Mouse (Mus musculus): ENCODE measurements around the gene Tapbp. TPM values are rescaled to one million over a fixed set of nuclear protein-coding genes. Genes with fewer than 3 reads are reported as not detected.

Gene Tapbp
- polyA plus RNA-seq, 1 experiment = 389 TPM

DNA sequence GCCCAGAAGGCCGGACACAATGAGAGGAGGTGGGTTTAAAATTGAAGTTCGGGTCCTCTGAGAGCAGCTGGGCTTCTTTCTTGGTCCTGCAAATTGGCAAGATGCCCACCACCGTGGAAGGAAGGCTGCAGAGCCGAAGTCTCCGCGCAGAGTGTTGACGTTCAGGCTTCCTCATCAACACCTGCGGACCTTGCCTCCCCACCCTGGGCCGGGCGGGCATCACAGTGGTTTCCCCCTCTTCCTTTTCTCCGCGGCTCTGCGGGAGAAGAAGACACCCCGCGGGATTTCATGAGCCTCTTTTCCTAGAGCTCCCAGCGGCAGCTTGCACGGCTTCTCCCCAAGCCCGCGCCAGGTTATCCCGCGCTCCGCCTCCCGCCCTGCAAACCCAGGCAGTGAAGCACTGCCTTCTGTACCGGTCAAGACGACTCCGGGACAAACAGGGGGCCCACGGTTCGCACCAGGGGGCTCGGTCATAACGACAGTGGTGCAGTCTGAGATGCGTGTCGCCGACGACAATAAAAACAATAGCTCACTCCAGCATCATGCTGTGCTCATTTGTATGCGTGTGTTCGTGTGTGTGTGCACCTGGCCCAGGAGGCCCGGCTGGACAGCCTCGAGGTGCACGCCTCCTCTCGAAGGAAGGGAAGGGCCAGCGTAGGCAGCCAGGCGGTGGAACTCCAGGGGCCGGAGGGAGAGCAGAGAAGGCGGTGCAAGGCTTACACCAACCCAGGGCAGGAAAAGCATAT, 7.2 kb upstream of the Tapbp start:
- Histone ChIP-seq H3K4me3 (ENCODE audit: insufficient read depth, low read length) (peak overlapping the region; percentile 74), H3K27ac (ENCODE audit: insufficient read depth, low read depth, low read length) (peak overlapping the region; percentile 40), H3K4me1 (ENCODE audit: control insufficient read depth, insufficient read depth, low read length) (peaks cover 12% of the 10 kb centered on the region)
- no peak for TF ChIP-seq POLR2A (IDR thresholded peaks at IDR 0.05; ENCODE audit: borderline replicate concordance, low read depth, low read length)
- no peak for TF ChIP-seq CTCF (IDR thresholded peaks at IDR 0.05; ENCODE audit: low read depth, low read length)

DNA sequence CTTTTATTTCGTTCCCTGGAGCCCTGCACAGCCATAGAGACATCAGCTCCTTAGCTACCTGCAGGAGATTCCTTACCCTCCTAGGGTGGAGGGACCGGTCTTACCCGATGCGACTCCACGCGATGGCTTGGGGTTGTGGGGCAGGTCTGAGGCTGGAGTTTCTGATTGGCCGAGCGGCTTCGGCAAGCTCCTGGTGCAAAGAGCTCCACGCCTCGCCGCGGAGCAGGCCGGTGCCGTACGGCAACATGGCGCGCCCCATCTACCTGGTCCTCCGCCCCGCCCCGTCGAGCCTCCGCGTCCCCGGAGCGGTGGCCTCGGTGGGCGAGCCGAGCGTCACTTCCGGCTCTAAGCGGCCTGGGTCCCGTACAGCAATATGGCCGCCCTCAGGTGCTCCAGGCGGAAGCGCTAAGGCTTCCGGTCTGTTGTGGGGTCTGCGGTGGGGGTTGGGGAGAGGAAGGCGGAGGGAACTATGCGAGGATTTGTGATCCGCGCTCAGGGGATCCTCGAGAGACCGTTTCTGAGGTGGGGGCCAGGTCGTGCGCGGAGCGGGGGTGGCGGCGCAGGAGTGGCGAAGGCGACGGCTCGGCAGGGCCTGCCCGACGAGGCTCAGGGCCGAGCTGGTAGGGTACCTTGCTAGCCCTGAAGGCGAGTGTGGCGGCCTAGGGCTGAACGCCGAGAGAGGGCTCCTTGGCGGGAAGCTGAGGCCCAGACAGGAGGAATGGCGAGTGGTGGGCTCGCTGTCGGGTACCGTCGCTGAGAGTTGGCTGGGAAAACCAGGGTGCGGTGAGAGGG, 6.4 kb upstream of the Tapbp start, which contains the start of gene Daxx:
Gene Daxx, plus strand, starts transcription at position 338 of the 792 bp plus-strand sequence.
- H3K4me1 ChIP-seq (ENCODE audit: control insufficient read depth, insufficient read depth, low read length) = peaks cover 6% of the 10 kb centered on the region
- TF ChIP-seq POLR2A (IDR thresholded peaks at IDR 0.05; ENCODE audit: borderline replicate concordance, low read depth, low read length) = no peak
- no peak for TF ChIP-seq CTCF (IDR thresholded peaks at IDR 0.05; ENCODE audit: low read depth, low read length)
- H3K27ac ChIP-seq (ENCODE audit: insufficient read depth, low read depth, low read length) = peak within 1 kb of the TSS; percentile 82
- H3K4me3 ChIP-seq (ENCODE audit: insufficient read depth, low read length) = peak within 1 kb of the TSS; percentile 96

DNA sequence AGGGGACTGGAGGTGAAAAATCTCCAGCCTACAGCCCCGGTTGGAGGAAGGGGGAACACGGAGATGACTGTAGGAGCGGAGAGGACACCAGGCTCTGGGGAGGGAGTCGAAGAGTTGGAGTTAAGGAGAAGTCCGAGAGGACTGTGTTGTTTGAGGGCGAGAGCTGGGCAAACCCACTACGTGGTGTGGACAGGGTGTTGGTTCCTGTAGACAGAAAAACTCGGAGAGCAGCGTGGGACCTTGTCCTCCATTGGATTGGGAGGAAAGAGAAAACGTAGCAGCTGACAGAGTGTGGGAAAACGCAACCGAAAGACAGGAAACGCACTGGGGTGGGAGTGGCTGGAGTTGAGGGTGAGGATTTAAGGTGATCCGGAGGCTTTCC, 5.8 kb upstream of the Tapbp start:
- Histone ChIP-seq H3K27ac (ENCODE audit: insufficient read depth, low read depth, low read length) (peak overlapping the region; percentile 82), H3K4me3 (ENCODE audit: insufficient read depth, low read length) (peak overlapping the region; percentile 96), H3K4me1 (ENCODE audit: control insufficient read depth, insufficient read depth, low read length) (peaks cover 6% of the 10 kb centered on the region)

DNA sequence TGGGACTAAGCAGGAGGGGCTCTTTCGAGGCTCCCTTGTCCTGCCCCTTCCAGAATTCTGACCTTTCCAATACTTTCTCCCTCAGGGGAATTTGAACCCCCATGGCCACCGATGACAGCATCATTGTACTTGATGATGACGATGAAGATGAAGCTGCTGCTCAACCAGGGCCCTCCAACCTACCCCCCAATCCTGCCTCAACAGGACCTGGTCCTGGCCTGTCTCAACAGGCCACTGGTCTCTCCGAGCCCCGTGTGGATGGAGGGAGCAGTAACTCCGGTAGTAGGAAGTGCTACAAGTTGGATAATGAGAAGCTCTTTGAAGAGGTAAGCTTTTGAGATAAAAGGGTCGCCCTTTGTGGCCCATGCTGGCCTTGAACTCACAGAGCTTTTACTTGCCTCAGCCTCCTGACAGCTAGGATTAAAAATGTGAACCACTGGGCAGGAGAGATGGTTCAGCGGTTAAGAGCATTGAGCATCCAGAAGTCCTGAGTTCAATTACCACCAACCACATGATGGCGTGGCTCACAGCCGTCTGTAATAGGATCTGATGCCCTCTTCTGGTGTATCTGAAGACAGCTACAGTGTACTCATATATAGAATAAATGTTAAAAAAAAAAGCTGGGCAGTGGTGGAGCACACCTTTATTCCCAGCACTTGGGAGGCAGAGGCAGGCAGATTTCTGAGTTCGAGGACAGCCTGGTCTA, 5.2 kb upstream of the Tapbp start:
- peak overlapping the region; percentile 96 for H3K4me3 ChIP-seq (ENCODE audit: insufficient read depth, low read length)
- peak overlapping the region; percentile 82; the same call in 1 of the 2 replicates for H3K27ac ChIP-seq (ENCODE audit: insufficient read depth, low read depth, low read length)
- TF ChIP-seq POLR2A (IDR thresholded peaks at IDR 0.05; ENCODE audit: borderline replicate concordance, low read depth, low read length) = no peak
- TF ChIP-seq CTCF (IDR thresholded peaks at IDR 0.05; ENCODE audit: low read depth, low read length) = no peak
- H3K4me1 ChIP-seq (ENCODE audit: control insufficient read depth, insufficient read depth, low read length) = peaks cover 8% of the 10 kb centered on the region

More for the DNA sequence above, 5.8 kb upstream of the Tapbp start:
- TF ChIP-seq CTCF (IDR thresholded peaks at IDR 0.05; ENCODE audit: low read depth, low read length) (no peak), POLR2A (IDR thresholded peaks at IDR 0.05; ENCODE audit: borderline replicate concordance, low read depth, low read length) (no peak)

DNA sequence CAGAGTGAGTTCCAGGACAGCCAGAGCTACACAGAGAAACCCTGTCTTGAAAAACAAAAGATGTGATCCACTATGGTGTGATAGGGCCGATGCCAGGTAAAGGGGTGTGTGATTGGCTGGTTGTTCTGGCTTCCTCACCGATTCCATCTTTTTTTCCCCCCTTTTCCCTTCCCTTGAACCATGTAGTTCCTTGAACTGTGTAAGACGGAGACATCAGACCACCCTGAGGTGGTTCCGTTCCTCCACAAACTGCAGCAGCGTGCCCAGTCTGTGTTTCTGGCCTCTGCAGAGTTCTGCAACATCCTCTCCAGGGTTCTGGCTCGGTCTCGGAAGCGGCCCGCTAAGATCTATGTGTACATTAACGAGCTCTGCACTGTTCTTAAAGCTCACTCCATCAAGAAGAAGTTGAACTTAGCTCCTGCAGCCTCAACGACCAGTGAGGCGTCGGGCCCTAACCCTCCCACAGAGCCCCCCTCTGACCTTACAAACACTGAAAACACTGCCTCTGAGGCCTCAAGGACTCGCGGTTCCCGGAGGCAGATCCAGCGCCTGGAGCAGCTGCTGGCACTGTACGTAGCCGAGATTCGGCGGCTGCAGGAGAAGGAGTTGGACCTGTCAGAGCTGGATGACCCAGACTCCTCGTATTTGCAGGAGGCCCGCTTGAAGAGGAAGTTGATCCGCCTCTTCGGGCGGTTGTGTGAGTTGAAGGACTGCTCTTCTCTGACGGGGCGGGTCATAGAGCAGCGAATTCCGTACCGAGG, 4.5 kb upstream of the Tapbp start:
- Histone ChIP-seq H3K4me1 (ENCODE audit: control insufficient read depth, insufficient read depth, low read length) (peaks cover 8% of the 10 kb centered on the region), H3K27ac (ENCODE audit: insufficient read depth, low read depth, low read length) (no peak overlapping the region), H3K4me3 (ENCODE audit: insufficient read depth, low read length) (no peak overlapping the region)
- TF ChIP-seq CTCF (IDR thresholded peaks at IDR 0.05; ENCODE audit: low read depth, low read length) (no peak), POLR2A (IDR thresholded peaks at IDR 0.05; ENCODE audit: borderline replicate concordance, low read depth, low read length) (no peak)

DNA sequence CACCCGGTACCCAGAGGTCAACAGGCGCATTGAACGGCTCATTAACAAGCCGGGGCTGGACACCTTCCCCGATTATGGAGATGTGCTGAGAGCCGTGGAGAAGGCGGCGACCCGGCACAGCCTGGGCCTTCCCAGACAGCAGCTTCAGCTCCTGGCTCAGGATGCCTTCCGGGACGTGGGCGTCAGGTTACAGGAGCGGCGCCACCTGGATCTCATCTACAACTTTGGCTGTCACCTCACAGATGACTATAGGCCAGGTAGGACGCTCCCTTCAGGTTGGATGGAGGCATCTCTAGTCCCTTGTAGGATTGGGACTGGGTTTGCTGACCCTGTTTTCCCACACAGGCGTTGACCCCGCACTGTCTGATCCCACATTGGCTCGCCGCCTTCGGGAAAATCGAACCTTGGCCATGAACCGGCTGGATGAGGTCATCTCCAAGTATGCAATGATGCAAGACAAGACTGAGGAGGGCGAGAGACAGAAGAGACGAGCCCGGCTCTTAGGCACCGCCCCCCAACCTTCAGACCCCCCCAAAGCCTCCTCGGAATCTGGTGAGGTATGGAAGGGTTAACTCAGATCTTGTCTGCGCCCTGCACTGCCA, 3.8 kb upstream of the Tapbp start:
- Histone ChIP-seq H3K4me1 (ENCODE audit: control insufficient read depth, insufficient read depth, low read length) (peaks cover 8% of the 10 kb centered on the region), H3K27ac (ENCODE audit: insufficient read depth, low read depth, low read length) (no peak overlapping the region), H3K4me3 (ENCODE audit: insufficient read depth, low read length) (no peak overlapping the region)
- no peak for TF ChIP-seq CTCF (IDR thresholded peaks at IDR 0.05; ENCODE audit: low read depth, low read length)
- no peak for TF ChIP-seq POLR2A (IDR thresholded peaks at IDR 0.05; ENCODE audit: borderline replicate concordance, low read depth, low read length)

DNA sequence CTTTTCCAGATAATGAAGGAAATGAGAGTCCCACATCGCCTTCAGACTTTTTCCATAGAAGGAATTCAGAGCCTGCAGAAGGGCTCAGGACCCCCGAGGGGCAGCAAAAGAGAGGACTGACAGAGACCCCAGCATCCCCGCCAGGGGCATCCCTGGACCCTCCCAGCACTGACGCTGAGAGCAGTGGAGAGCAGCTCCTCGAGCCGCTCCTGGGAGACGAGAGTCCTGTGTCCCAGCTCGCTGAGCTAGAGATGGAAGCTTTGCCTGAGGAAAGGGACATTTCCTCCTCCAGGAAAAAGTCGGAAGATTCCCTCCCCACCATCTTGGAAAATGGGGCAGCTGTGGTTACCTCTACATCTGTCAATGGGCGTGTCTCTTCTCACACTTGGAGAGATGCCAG, 2.4 kb upstream of the Tapbp start:
- Histone ChIP-seq H3K27ac (ENCODE audit: insufficient read depth, low read depth, low read length) (no peak overlapping the region), H3K4me3 (ENCODE audit: insufficient read depth, low read length) (no peak overlapping the region), H3K4me1 (ENCODE audit: control insufficient read depth, insufficient read depth, low read length) (peaks cover 6% of the 10 kb centered on the region)
- TF ChIP-seq CTCF (IDR thresholded peaks at IDR 0.05; ENCODE audit: low read depth, low read length) (no peak), POLR2A (IDR thresholded peaks at IDR 0.05; ENCODE audit: borderline replicate concordance, low read depth, low read length) (no peak)

DNA sequence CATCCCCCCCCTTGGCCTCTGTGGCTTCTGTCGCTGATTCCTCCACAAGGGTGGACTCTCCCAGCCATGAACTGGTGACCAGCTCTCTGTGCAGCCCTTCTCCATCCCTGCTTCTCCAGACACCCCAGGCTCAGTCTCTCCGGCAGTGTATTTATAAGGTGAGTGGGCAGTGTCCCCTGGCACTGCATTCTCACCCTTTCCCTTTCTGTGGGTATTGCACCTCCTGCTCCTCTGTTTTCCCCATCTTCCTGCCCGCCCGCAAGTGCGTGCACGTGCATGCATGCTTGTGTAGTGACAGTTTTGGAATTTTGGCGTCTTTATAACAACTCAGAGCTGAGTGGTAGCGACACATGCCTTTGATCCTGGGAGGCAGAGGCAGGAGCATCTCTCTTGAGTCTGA, 1.8 kb upstream of the Tapbp start:
- H3K4me3 ChIP-seq (ENCODE audit: insufficient read depth, low read length) = no peak overlapping the region
- H3K4me1 ChIP-seq (ENCODE audit: control insufficient read depth, insufficient read depth, low read length) = peaks cover 9% of the 10 kb centered on the region
- no peak overlapping the region for H3K27ac ChIP-seq (ENCODE audit: insufficient read depth, low read depth, low read length)
- TF ChIP-seq POLR2A (IDR thresholded peaks at IDR 0.05; ENCODE audit: borderline replicate concordance, low read depth, low read length) (no peak), CTCF (IDR thresholded peaks at IDR 0.05; ENCODE audit: low read depth, low read length) (no peak)

DNA sequence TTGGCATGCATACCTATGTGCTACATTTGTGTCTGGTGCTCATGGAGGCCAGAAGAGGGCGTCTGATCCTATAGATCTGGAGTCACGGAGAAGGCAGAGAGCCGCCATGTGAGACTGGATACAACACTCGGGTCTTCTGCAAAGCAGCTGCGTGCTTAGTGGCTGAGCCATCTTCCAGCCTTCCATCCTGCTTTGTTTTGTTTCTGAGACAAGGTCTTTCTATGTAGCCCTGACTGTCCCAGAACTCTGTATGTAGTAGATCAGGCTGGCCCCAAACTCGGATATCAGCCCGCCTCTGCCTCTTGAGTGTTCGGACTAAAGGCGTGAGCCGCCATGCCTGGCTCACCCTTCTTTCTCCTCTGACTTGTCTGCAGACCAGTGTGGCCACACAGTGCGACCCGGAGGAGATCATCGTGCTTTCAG, 719 bp upstream of the Tapbp start:
- H3K4me3 ChIP-seq (ENCODE audit: insufficient read depth, low read length) = no peak overlapping the region; the same call in 1 of the 2 replicates
- peaks cover 11% of the 10 kb centered on the region for H3K4me1 ChIP-seq (ENCODE audit: control insufficient read depth, insufficient read depth, low read length)
- H3K27ac ChIP-seq (ENCODE audit: insufficient read depth, low read depth, low read length) = no peak overlapping the region
- TF ChIP-seq CTCF (IDR thresholded peaks at IDR 0.05; ENCODE audit: low read depth, low read length) = 0 out of 2 replicates have a peak, but pooled peaks have one; percentile 10
- TF ChIP-seq POLR2A (IDR thresholded peaks at IDR 0.05; ENCODE audit: borderline replicate concordance, low read depth, low read length) = no peak
